Mouse (Mus musculus) spleen, postnatal 10 days (tissue): ENCODE data around the gene Lipe.

Experiments
- DNase-seq, 2 experiments: peaks; one replicate each; pipeline ENCODE4 v3.0.0; 2021 to 2022; ENCODE audit warnings: low spot score in 2 of 2

Gene Lipe

DNA sequence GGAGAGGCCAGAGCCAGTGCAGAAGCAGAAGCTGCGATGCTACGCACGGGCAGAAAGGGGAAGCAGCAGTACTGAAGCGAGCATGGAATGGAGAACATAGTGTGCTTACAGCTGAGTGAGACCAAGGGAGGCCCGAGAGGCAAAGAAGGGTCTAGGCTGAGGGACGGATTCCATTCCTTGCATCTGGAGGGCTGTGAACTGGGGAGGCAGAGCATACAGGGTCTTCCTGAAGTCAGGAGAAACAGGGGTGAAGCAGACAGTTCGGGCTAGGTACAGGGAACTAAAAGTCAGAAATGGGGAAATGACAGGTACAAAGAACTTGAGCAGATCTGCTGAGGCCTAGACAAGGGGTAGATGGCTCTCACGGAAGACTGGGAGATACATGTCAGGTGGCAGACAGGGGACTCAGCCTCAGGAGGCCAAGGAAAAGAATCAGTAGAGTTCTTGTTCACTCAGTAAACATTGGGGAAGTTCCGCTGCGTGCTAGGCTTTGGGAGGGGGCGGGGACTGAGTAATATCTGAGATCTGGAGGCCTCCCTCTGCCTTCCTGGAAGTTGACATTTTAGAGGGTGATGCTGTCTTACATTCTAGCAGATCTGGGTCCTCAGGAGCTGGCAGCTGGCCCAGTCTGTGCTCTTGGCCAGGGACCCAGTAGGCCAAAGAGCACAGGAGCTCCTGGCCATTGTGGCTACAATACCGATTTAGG lies 12.5 kb downstream of the Lipe start:
- peak in 1 of 2 experiments; percentile 62 for DNase-seq

GRCm38 (mm10) chr7:25385259-25385658 lies 13.3 kb downstream of the Lipe start:
- DNase-seq = no peak

DNA sequence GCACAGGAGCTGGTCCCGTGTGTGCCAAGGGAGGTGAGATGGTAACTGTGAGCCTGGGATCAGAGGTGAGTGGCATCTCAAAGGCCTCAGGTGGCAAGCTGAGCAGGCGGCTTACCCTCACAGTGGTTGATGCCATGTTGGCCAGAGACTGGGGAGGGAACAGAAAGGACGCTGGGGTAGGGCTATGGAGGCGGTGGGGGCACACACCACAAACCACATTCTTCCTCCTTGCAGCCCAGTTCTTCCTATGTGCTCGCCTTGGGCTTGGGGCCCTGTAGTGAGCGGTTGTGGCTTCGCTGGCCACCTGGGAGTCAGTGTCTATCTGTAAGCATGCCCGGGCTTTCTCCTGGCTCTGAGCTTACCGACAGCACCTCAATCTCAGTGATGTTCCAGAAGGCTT lies 13.7 kb downstream of the Lipe start:
- DNase-seq = no peak

DNA sequence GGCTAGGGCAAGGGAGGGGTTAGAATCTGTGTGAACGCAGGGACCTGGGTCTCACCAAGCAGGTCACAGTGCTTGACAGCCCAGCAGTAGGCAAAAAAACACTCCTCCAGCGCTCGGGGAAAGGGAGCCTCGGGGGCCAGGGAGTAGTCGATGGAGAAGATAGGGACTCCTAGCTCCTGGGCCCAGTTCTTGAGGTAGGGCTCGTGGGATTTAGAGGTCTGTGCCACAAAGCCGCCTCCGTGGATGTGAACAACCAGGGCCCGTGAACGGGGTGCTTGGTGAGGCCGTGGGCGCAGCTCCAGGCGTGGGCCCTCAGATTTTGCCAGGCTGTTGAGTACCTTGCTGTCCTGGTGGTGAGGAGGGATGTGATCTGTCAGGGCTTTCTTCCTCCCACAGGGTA lies 14.2 kb downstream of the Lipe start:
- no peak for DNase-seq

GRCm38 (mm10) chr7:25383891-25384290 lies 14.6 kb downstream of the Lipe start:
- no peak for DNase-seq

DNA sequence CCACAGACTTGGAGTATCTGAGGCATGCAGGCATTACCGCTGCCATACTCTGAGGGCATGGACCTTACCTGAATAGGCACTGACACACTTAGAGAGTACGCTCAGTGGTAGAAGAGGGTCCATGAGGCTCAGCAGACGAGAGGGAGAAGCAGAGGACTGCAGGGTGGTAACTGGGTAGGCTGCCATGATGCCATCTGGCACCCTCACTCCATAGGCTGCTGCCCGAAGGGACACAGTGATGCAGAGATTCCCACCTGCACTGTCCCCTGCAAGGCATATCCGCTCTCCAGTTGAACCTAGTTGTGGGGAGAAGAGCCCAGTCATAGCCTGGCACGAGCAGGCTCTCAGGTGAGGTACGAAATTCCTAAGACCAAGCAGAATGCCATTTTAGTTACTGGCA lies 15.1 kb downstream of the Lipe start:
- no peak for DNase-seq

DNA sequence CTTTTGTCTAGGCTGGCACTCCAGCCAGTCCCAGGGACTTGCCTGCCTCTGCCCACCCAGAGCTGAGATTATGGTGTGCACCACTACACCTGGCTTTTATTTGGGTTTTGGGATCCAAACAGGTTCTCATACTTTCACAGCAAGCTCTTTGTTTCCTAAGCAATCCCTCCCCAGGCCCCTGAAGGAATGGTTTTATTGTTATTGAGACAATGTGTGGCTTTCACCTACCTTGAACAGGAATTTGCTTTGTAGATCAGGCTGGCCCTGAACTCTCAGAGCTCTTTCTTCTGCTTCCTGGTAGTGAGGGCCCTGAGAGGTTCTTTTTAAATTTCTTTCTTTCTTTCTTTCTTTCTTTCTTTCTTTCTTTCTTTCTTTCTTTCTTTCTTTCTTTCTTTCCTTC lies 16.0 kb downstream of the Lipe start:
- DNase-seq = no peak

GRCm38 (mm10) chr7:25381284-25381680 lies 17.2 kb downstream of the Lipe start:
- no peak for DNase-seq

GRCm38 (mm10) chr7:25380392-25381283 lies 17.9 kb downstream of the Lipe start:
- no peak for DNase-seq

GRCm38 (mm10) chr7:25379551-25380351 lies 18.8 kb downstream of the Lipe start:
- peak in 1 of 2 experiments; percentile 72 for DNase-seq

DNA sequence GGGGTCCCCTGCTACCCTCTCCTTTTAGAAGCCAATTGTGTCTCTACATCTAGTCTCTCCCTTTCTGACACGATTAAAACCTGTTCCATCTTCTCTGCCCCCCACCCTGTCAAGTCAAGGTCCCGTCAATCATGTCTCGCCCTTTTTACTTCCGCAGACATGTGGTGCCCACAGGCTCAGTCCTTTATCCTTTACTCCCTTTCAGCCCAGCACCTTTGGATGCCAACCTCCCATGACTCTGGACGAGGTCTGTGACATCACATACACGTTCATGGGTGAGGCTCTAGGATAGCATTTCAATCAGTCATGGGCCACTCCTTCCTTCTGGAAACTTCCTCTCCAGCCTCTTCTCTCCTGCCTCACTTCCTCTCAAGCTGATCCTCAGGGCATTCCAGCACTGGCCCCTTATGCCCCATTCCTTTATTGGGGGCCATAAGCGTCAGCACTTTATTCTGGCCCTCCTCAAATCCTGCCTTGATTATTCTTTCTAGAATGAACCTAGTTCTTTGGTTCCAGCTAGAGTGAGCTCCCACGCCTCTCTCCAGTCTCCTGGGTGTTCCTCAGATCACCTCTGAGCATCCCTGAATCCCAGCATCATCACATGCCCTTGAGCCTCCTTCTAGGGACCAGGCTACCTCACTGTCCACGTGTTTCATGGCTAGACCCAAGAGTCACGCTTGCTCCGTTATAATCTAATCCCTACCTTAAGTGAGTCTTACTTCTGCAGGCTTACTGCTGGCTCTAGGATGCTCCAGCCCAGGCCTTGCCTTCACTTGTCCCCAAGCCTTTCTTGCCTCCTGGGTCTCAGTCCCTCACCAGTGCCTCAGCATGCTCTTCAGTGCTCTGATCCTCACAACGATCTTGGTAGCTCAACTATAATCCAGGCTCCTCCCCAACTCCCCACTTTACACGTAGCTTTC lies 20.1 kb downstream of the Lipe start:
- DNase-seq = no peak

GRCm38 (mm10) chr7:25377100-25377700 lies 21.3 kb downstream of the Lipe start:
- DNase-seq = no peak

DNA sequence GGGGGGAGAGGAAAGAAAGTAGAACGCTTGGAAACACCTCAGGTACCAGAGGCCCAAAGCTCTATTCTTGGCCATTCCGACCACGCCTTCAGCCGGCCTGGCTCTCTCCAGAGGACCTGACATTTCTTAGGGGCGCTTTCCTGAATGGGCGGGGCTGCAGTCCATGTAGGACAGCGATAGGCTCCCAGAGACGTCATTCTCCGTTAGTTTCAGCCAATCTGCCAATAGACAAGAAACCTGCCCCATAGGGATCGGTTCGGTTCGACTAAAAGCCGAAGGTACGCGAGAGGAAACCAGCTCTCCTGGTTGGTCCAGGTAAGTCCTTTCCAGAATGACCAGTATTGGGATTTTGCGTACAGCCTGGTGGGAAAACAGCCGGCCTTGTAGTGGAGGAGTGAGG lies 22.0 kb downstream of the Lipe start:
- peak in 1 of 2 experiments; percentile 52 for DNase-seq

DNA sequence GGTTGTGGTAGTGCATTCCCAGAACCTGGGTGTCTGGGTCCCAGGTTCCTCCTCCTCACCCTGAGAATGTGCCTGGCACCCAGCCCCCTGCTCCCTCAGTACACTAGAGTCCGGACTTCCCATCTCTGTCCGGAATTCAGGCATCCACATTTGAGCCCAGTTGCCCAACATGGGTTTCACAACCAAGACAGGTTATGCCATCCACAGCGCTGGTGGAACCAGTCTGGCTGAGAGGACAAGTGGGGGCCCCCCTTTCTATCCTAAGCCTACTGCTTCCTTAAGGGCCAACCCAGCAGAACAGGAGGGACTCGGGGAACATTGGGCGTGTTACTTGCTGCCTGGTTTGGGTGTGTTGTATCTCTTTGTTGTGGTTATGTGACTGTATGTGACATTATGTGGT lies 26.1 kb downstream of the Lipe start:
- DNase-seq = no peak

DNA sequence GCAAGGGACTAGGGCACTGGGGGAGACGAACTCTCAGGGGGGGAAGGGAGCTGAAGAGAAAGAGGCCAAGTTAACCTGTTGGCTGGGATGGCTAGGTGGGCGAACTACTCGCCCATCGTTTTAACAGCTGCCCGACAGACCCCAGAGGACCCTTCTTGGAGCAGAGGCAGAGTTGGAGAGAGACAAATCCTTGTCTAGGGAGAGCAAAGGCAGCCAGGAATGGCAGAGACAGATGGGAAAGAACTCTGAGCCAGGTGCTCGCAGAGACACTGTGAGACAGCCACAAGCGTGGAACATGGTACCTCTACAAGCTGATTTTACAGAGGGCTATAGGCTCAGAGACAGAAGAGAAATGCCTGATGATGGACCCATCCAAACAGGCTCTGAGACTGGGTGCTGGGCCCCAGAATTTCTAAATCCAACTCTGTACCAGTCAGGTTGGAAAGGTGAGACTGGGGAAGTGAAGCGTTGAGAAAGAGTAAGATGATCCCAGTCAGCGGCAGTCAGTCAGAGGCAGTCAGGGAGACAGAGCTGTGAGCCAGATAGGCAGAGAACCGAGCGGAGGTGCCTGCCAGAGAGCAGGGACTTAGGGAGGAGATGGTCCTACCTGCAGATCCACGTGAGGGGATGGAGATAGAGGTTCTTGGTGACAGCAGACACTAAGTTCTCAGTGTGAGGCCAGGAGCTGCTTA lies 29.3 kb downstream of the Lipe start, which contains the start of gene Cnfn:
Gene Cnfn (minus strand): TSS at position 667 of the 692 bp plus-strand sequence.
- no peak for DNase-seq

- DNase-seq = no peak
Observed at GRCm38 (mm10) chr7:25368333-25368732, 30.2 kb downstream of the Lipe start.

DNA sequence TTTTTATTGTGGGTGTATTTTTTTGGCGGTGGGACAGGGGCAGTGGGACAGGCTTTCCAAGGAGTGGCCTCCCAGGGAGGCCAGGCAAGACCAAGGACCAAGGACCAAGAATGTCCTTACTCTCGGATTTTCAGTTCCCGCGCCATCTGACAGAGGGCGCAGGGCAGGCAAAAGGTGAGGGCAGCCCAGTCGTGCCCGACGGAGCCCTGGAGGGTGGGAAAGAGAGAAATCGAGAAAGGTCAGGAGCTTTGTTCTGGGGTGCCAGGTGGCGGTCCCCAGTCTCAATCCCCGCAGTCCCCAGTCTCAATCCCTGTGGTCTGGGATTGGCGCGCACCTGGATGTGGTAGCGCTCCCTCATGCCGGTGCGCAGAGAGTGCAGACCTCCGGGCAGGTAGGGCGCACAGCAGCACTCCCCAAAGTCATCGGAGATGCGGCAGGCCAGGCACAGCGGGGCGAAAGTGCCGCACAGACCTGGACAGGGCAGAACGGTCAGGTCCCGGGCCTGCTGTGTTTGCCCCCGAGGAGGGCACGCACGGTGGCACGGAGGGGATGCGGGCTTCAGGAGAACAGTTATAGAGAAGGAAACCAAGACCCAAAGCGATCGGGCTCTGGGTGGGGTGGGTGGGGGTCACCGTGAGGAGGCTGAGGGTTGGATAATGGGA lies 30.7 kb downstream of the Lipe start:
- DNase-seq = peak in 1 of 2 experiments; percentile 44

DNA sequence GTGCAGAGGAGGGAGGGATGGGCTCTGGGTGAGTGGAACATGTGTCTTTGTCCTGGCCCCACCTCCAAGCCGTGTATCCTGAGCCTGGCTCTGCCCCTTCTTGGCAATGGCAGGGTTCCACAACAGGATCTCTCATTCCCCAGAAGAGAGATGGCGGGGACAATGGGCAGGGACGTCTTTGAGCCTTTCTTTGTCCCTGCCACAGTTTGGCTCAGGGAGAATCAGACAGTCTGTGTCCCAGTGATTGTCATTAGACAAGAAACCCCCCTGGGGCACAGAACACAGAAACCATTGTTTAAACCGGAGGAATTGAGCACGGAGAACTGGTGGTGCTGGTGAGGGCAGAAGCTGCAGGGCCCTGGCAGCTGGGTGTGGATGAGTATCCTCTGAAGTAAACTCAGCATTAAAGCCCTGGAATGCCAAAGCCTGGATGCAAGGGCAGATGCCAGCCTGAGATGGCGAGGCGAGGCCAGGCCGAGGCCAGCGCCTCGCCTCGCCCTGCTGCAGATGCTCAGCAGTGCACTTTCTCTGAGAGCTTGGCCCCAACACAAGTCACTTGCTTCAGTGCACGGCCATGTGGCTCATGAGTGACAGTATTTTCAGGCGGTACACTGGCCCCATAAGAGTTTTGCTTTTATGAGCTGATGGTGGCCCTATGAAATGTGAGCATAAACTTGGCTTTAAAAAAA lies 32.4 kb downstream of the Lipe start:
- DNase-seq = no peak

GRCm38 (mm10) chr7:25363632-25364031 lies 34.9 kb downstream of the Lipe start:
- DNase-seq = no peak
